Comparison of ENCODE assay signal across 23 mouse cellular contexts in genomic region chr11:62934795-62935514, GRCm38 (mm10). TPM values are rescaled to one million over a fixed set of nuclear protein-coding genes. Genes with fewer than 3 reads are reported as not detected.
DNase-seq lines count a peak whose midpoint lies in the region; ATAC-seq and TF ChIP-seq lines count a peak whose summit lies in the region.
"Had no signal": no experiment of that assay in that cellular context is flagged by ENCODE, and none has a peak within 500 bp of the region (broad histone marks: within the 10 kb centered on the region; RNA-seq: fewer than 3 reads in every experiment).

No protein-coding gene starts in this region.

- H3K36me3 ChIP-seq in heart, adult 2 months (ENCODE audit: control insufficient read depth, insufficient read depth, low read length), result no peaks in the 10 kb centered on the region
- no peaks in the 10 kb centered on the region for H3K36me3 ChIP-seq in heart, embryonic 12.5 days
- H3K36me3 ChIP-seq: hindbrain, embryonic 13.5 days; liver, embryonic 15.5 days had no signal

- DNase-seq in adrenal gland, postnatal 10 days, result peak; percentile 23
- DNase-seq in adrenal gland, adult 18-20 months (ENCODE audit: low spot score in 2 of 2), result no peak
- DNase-seq in heart, adult 2 months, result peak; percentile 45 to 71
- peak; percentile 64 for DNase-seq in lung, postnatal 36 days
- DNase-seq in lung, postnatal 10 days, result no peak
- DNase-seq in skeletal muscle tissue, adult 2 months (ENCODE audit: low read depth, low spot score), result peak; percentile 75
- DNase-seq in left cerebral cortex, adult 2 months (ENCODE audit: extremely low spot score in 1 of 2, low spot score in 2 of 2), result no peak
- DNase-seq: cerebellum, adult 11 months; cerebellum, postnatal 36 days; kidney, postnatal 10 days; retina, postnatal 1 day; thymus, adult 18-20 months had no signal

- TF ChIP-seq POLR2A in heart, adult 2 months (IDR thresholded peaks at IDR 0.05; ENCODE audit: insufficient read depth, low read depth, low read length), result no peak

- H3K4me1 ChIP-seq in heart, adult 2 months (ENCODE audit: control insufficient read depth, insufficient read depth, low read length), result peaks cover 1% of the 10 kb centered on the region; the same call in 1 of the 2 replicates
- H3K4me1 ChIP-seq in heart, embryonic 12.5 days (replicated peaks), result no peaks in the 10 kb centered on the region; the same call in 1 of the 2 replicates
- H3K4me1 ChIP-seq: forebrain, embryonic 13.5 days; hindbrain, embryonic 13.5 days had no signal

- 67% methylated on average over 11 of the region's 11 CpGs for WGBS in heart, adult 2 months
- 71% methylated on average over 11 of the region's 11 CpGs for WGBS in heart, embryonic 12.5 days

- H3K9ac ChIP-seq in heart, adult 2 months (ENCODE audit: low read depth, low read length), result no peak overlapping the region
- no peak overlapping the region for H3K9ac ChIP-seq in heart, embryonic 12.5 days
- H3K9ac ChIP-seq: forebrain, embryonic 13.5 days; hindbrain, embryonic 13.5 days; liver, embryonic 15.5 days had no signal

- TF ChIP-seq CTCF in heart, adult 2 months (IDR thresholded peaks at IDR 0.05), result no peak
- TF ChIP-seq CTCF in left cerebral cortex, adult 2 months (IDR thresholded peaks at IDR 0.05), result no peak

- no peaks in the 10 kb centered on the region for H3K79me2 ChIP-seq in heart, adult 2 months (replicated peaks; ENCODE audit: control insufficient read depth, insufficient read depth, low read length)

- ATAC-seq in heart, embryonic 12.5 days (ENCODE audit: insufficient number of reproducible peaks, low FRiP score), result no peak
- ATAC-seq: forebrain, embryonic 13.5 days; intestine, embryonic 16.5 days; midbrain, embryonic 16.5 days had no signal

- intact Hi-C loops in heart, adult 2 months (cut with DNase I), result no loop called here
- intact Hi-C loops in left cerebral cortex, adult 2 months (cut with DNase I), result no loop called here

- no peaks in the 10 kb centered on the region for H3K27me3 ChIP-seq in heart, adult 2 months (ENCODE audit: control insufficient read depth, insufficient read depth, low read length)
- H3K27me3 ChIP-seq in heart, embryonic 12.5 days (replicated peaks), result no peaks in the 10 kb centered on the region
- H3K27me3 ChIP-seq: forebrain, embryonic 13.5 days; hindbrain, embryonic 13.5 days; liver, embryonic 15.5 days had no signal

- no peak for TF ChIP-seq EP300 in heart, adult 2 months (IDR thresholded peaks at IDR 0.05; ENCODE audit: insufficient read depth, low read depth, low read length)

- peak overlapping the region; percentile 63 for H3K27ac ChIP-seq in heart, adult 2 months
- no peak overlapping the region for H3K27ac ChIP-seq in heart, embryonic 12.5 days (ENCODE audit: poor library complexity, severe bottlenecking)
- no peak overlapping the region for H3K27ac ChIP-seq in left cerebral cortex, adult 2 months
- H3K27ac ChIP-seq: forebrain, embryonic 13.5 days; hindbrain, embryonic 13.5 days; liver, embryonic 15.5 days had no signal

- no peaks in the 10 kb centered on the region for H3K9me3 ChIP-seq in heart, embryonic 12.5 days (replicated peaks)
- H3K9me3 ChIP-seq: forebrain, embryonic 13.5 days; hindbrain, embryonic 13.5 days; liver, embryonic 15.5 days had no signal

- no peak overlapping the region for H3K4me2 ChIP-seq in heart, embryonic 12.5 days
- H3K4me2 ChIP-seq: forebrain, embryonic 13.5 days; hindbrain, embryonic 13.5 days; liver, embryonic 15.5 days had no signal

- H3K4me3 ChIP-seq in heart, adult 2 months, result no peak overlapping the region
- H3K4me3 ChIP-seq in heart, embryonic 12.5 days, result no peak overlapping the region
- no peak overlapping the region for H3K4me3 ChIP-seq in left cerebral cortex, adult 2 months
- H3K4me3 ChIP-seq: forebrain, embryonic 13.5 days; hindbrain, embryonic 13.5 days; liver, embryonic 15.5 days had no signal

RNA-seq across cellular contexts. Expression of gene Cdrt4, which starts 16.0 kb away (rescaled TPM):
- not detected for total RNA-seq in adrenal gland, postnatal 10 days (2021)
- total RNA-seq in adrenal gland, adult 18-20 months (2021), result not detected
- total RNA-seq in heart, adult 2 months (2021), result not detected
- 1.4 TPM in 1 of 2 replicates, not detected in the other for polyA plus RNA-seq in heart, adult 2 months (2012; rRNA removed)
- 0.28 TPM in 1 of 2 replicates, not detected in the other for polyA plus RNA-seq in heart, embryonic 12.5 days (2016; fragmentation: Nextera tagmentation; extraction: Ambion mirVana)
- not detected for total RNA-seq in left cerebral cortex, adult 2 months (2021)
- total RNA-seq: left cerebral cortex, adult 8-10 months; megakaryocyte, adult 5-6 weeks; MEL had no signal
- polyA plus RNA-seq: forebrain, embryonic 13.5 days; heart, embryonic 14.5 days; intestine, embryonic 16.5 days; liver, embryonic 15.5 days; midbrain, embryonic 16.5 days; small intestine, adult 2 months had no signal

RNA-seq across cellular contexts. Expression of gene Tvp23b, which starts 55.7 kb away (rescaled TPM):
- total RNA-seq in adrenal gland, postnatal 10 days (2021), result 10 to 100 TPM; 34.5 to 35.9 TPM
- 10 to 100 TPM; 40.1 to 55.9 TPM for total RNA-seq in adrenal gland, adult 18-20 months (2021)
- total RNA-seq in heart, adult 2 months (2021), result 10 to 100 TPM; 21.9 to 24.5 TPM
- 9.7 and 17.7 TPM in 2 replicates for polyA plus RNA-seq in heart, adult 2 months (2012; rRNA removed)
- 48.0 and 50.6 TPM in 2 replicates for polyA plus RNA-seq in heart, embryonic 12.5 days (2016; fragmentation: Nextera tagmentation; extraction: Ambion mirVana)
- total RNA-seq in left cerebral cortex, adult 2 months (2021), result 10 to 100 TPM; 29.2 to 31.4 TPM

Comparison
In these comparisons a context has a peak if more than half of its experiments do, and no peak if none do; other contexts are left out.
1. DNase-seq: peak in adrenal gland, postnatal 10 days (single experiment), heart, adult 2 months (2 of 2), lung, postnatal 36 days (single experiment) and skeletal muscle tissue, adult 2 months (single experiment); none in adrenal gland, adult 18-20 months (0 of 2), lung, postnatal 10 days (single experiment) and left cerebral cortex, adult 2 months (0 of 2).